Mouse (Mus musculus) spleen, adult 2 months (tissue): ENCODE data around the gene Cxcl17.

Experiments
- CTCF ChIP-seq: fragments of 200-500 bp; IDR thresholded peaks from 2 replicates; pipeline ENCODE4 v1.5.1; 2011; ENCODE audit warnings: mild to moderate bottlenecking, inconsistent platforms; ENCODE audit not compliant: insufficient read depth, insufficient read length, insufficient replicate concordance; ENCODE audit errors: extremely low read depth
- POLR2A ChIP-seq: fragments of 200-500 bp; IDR thresholded peaks from 2 replicates; pipeline ENCODE4 v1.6.1; 2011; ENCODE audit warnings: low read depth, low read length, inconsistent platforms

- no peak for TF ChIP-seq POLR2A
- TF ChIP-seq CTCF = no peak
Observed at GRCm38 (mm10) chr7:25449913-25450890, 37.5 kb upstream of the Cxcl17 start.
